Mouse (Mus musculus) thymus, adult 2 months (tissue): ENCODE results near the gene Acta1.

Source experiments
- CTCF ChIP-seq: fragments of 200-500 bp; IDR thresholded peaks from 2 replicates; pipeline ENCODE4 v1.5.1; 2012; ENCODE audit warnings: mild to moderate bottlenecking, control low read depth, low read length, moderate library complexity, borderline replicate concordance; ENCODE audit not compliant: control insufficient read depth, poor library complexity, insufficient read depth; ENCODE audit errors: extremely low read depth
- POLR2A ChIP-seq: fragments of 200-500 bp; IDR thresholded peaks from 2 replicates; pipeline ENCODE4 v1.6.1; 2012; ENCODE audit warnings: mild to moderate bottlenecking, low read length, control low read depth, moderate library complexity; ENCODE audit not compliant: control insufficient read depth, poor library complexity, insufficient read depth; ENCODE audit errors: extremely low read depth

DNA sequence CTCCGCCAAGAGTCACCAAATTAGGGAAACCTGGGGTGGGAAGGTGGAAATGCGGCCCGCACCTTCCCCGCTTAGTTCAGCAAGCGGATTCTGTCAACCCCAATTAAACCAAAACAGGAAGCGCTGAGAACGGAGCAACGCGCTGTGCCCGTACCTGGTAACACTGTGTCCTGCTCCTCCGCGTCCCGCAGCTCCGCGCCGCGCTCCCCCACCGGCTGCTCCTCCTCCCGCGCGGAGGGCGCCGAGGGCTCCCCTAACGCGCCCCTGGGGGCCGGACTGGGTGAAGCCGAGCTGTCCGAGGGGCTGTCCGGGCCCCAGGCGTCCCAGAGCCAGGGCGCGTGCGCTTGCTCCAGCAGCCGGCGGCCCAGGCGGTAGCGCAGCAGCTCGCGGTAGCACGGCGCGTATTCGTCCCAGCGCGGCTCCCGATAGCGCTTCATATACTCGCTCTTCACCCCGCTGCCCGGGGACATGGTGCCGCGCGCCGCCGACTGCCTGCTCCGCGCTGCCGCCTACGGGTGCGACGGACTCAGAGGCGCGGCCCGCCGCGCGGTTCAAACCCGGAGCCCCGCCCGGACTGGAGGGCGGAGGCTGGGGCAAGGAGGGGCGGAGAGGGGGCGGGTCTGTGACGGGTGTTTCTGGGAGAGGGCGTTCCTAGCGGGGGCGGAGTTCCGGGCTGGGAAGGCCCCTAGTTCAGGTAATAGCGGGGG, 35.5 kb downstream of the Acta1 start:
- peak; percentile 65; the same call in 1 of the 2 replicates for TF ChIP-seq CTCF
- 0 out of 2 replicates have a peak, but pooled peaks have one; percentile 52 for TF ChIP-seq POLR2A
